Mouse (Mus musculus): Measurements from ENCODE around the gene Ppp2r5a. TPM values are rescaled to one million over a fixed set of nuclear protein-coding genes. Genes with fewer than 3 reads are reported as not detected.
A peak's percentile ranks its signal among the peaks of the same experiment; 100 is the strongest.

Gene Ppp2r5a
- polyA plus RNA-seq, 1 experiment from 2014 or later, result 62.4 TPM

DNA sequence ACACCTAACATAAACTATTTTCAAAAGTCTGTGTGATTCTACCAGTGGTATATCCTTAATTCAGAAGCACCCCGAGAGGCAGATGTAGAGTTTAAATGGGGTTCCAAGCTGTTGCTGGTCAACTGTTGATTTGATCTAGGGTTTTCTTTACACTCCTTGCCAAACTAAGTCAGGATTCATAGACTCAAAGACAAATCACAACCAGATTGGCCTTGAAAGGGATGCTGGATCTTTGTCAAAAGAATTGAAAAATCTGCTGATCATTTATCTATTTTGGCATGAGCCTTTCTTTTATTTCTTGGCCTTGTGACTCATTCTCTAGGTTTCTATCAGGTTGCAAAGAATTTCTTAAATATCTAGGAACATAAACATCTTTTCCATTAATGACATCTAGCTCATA lies 7.9 kb downstream of the Ppp2r5a start:
- WGBS, result 20% methylated on average over 1 of the region's 1 CpGs
- H3K9ac ChIP-seq (ENCODE audit: low read length), result peak overlapping the region; percentile 97
- H3K9me3 ChIP-seq (ENCODE audit: control insufficient read depth, low read length), result no peaks in the 10 kb centered on the region
- peaks cover 3 to 31% of the 10 kb centered on the region in 2 experiments for H3K4me1 ChIP-seq (ENCODE audit: control insufficient read depth in 2 of 2, insufficient read depth in 2 of 2, low read length in 2 of 2)
- no peak for ATAC-seq (ENCODE audit: insufficient number of reproducible peaks, insufficient read depth, low FRiP score, low read depth)
- H3K4me2 ChIP-seq (ENCODE audit: low read length), result peak overlapping the region; percentile 74
- peak overlapping the region; percentile 75 to 93; a peak in 3 of 4 replicates for H3K4me3 ChIP-seq (ENCODE audit: control insufficient read depth in 1 of 2, insufficient read depth in 1 of 2, low read depth in 1 of 2, low read length in 2 of 2)
- H3K27me3 ChIP-seq (ENCODE audit: control insufficient read depth, insufficient read depth, low read length), result no peaks in the 10 kb centered on the region
- no peaks in the 10 kb centered on the region for H3K36me3 ChIP-seq (ENCODE audit: control insufficient read depth, insufficient read depth, low read length)
- H3K27ac ChIP-seq (replicated peaks in 1 of 2; ENCODE audit: control insufficient read depth in 1 of 2, insufficient read depth in 1 of 2, low read depth in 2 of 2, low read length in 2 of 2), result no peak overlapping the region; a peak in 1 of 4 replicates

DNA sequence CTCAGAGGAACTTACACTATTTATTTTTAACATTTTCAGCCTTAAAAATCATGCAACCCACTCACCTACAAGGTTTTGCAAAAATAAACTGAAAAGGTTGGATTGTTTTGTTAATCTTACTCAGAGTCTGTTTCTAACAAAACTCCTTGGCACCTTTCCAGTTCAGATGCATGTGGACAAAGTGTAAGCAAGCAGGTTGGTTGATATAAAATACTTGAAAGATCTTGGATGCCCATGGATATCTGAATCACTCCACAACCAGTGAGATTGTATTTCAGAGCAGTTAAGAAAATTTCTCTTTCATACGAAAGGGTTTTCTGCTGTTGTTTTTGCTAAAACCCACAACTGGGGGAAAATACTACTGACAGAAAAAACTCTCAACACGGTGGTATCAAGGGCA lies 8.9 kb downstream of the Ppp2r5a start:
- Histone ChIP-seq H3K36me3 (ENCODE audit: control insufficient read depth, insufficient read depth, low read length) (no peaks in the 10 kb centered on the region), H3K27me3 (ENCODE audit: control insufficient read depth, insufficient read depth, low read length) (no peaks in the 10 kb centered on the region), H3K27ac (replicated peaks in 1 of 2; ENCODE audit: control insufficient read depth in 1 of 2, insufficient read depth in 1 of 2, low read depth in 2 of 2, low read length in 2 of 2) (no peak overlapping the region), H3K4me1 (ENCODE audit: control insufficient read depth in 2 of 2, insufficient read depth in 2 of 2, low read length in 2 of 2) (peaks cover 2 to 31% of the 10 kb centered on the region in 2 experiments; a peak in 3 of 4 replicates), H3K4me3 (ENCODE audit: control insufficient read depth in 1 of 2, insufficient read depth in 1 of 2, low read depth in 1 of 2, low read length in 2 of 2) (peak overlapping the region in 1 of 2 experiments; percentile 93; a peak in 3 of 4 replicates), H3K9me3 (ENCODE audit: control insufficient read depth, low read length) (no peaks in the 10 kb centered on the region), H3K9ac (ENCODE audit: low read length) (peak overlapping the region; percentile 97), H3K4me2 (ENCODE audit: low read length) (peak overlapping the region; percentile 74)
- WGBS, result 13% methylated on average over 2 of the region's 2 CpGs
- ATAC-seq (ENCODE audit: insufficient number of reproducible peaks, insufficient read depth, low FRiP score, low read depth), result no peak

DNA sequence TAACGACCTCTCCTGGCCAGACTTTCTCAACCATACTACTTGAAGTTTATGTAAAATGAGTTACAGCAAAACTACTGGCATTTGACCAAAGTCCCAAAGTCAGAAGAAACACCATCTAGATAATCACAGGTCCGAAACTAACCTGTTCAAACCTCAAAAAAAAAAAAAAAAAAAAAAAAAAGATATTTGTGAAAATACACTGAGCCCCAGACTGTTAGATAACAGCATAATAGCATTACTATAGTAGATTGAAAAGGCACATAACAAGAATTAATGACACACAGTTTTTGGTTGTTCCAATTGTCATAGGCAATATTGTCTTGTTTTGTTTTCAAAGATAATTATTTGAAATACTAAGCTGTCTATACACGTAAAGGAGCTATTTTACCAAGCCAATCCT lies 9.5 kb downstream of the Ppp2r5a start:
- Histone ChIP-seq H3K4me1 (ENCODE audit: control insufficient read depth in 2 of 2, insufficient read depth in 2 of 2, low read length in 2 of 2) (peaks cover 2 to 31% of the 10 kb centered on the region in 2 experiments; a peak in 3 of 4 replicates), H3K4me2 (ENCODE audit: low read length) (peak overlapping the region; percentile 74), H3K36me3 (ENCODE audit: control insufficient read depth, insufficient read depth, low read length) (no peaks in the 10 kb centered on the region), H3K4me3 (ENCODE audit: control insufficient read depth in 1 of 2, insufficient read depth in 1 of 2, low read depth in 1 of 2, low read length in 2 of 2) (no peak overlapping the region), H3K9me3 (ENCODE audit: control insufficient read depth, low read length) (no peaks in the 10 kb centered on the region), H3K27me3 (ENCODE audit: control insufficient read depth, insufficient read depth, low read length) (no peaks in the 10 kb centered on the region), H3K9ac (ENCODE audit: low read length) (no peak overlapping the region), H3K27ac (replicated peaks in 1 of 2; ENCODE audit: control insufficient read depth in 1 of 2, insufficient read depth in 1 of 2, low read depth in 2 of 2, low read length in 2 of 2) (no peak overlapping the region)
- no peak for ATAC-seq (ENCODE audit: insufficient number of reproducible peaks, insufficient read depth, low FRiP score, low read depth)
- WGBS, result 54% methylated on average over 3 of the region's 3 CpGs

DNA sequence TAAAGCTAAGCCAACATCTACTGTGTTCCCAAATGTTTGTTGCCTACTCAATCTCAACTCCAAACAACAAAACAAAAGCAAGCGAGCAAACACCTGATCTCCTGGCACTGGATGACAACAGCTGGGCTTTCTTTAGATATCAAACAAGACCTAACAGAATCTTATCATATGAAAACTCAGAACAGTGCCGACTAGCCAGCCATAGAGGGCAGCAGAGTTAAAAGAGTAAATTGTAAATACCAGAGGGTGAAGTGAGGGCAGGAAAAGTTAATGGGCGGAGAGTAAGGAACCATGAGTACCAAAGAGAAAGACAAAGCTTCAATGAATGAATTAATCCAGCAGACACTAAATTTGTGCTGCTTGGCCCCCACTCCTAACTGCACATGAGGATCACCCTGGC lies 11.8 kb downstream of the Ppp2r5a start:
- H3K9ac ChIP-seq (ENCODE audit: low read length), result no peak overlapping the region
- H3K36me3 ChIP-seq (ENCODE audit: control insufficient read depth, insufficient read depth, low read length), result no peaks in the 10 kb centered on the region

DNA sequence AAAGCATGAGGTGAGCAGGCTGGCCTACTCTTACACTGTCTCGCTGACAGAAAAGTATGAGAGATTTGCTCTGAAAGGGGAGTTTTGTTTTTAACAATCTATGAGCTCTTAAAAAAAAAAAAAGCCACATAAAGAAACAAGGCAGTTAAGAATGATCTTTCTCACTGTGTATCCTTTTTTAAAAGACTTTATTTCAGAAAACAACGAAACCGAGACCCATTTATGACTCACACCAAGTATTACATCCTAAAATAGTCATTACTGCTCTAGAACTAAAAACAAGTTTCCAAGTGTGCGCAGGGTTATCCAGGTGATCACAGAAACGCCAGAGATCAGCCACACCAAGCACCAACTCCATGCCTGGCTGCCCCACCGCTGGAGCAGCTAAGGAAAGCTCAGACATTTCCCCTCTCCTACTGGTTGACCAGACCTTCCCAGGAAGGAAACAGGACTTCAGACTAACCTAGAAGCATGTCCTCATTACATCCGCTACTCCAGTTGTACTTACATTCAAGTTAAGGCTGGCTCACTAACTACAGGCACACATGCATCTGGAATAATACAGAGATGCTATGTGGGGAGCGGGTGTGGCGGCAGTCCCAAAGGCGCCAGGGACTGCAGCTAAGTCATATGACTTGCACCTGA lies 18.2 kb downstream of the Ppp2r5a start:
- Histone ChIP-seq H3K9me3 (ENCODE audit: control insufficient read depth, low read length) (no peaks in the 10 kb centered on the region), H3K27me3 (ENCODE audit: control insufficient read depth, insufficient read depth, low read length) (no peaks in the 10 kb centered on the region), H3K4me1 (ENCODE audit: control insufficient read depth in 2 of 2, insufficient read depth in 2 of 2, low read length in 2 of 2) (peaks cover 0 to 8% of the 10 kb centered on the region in 2 experiments; a peak in 2 of 4 replicates), H3K27ac (replicated peaks in 1 of 2; ENCODE audit: control insufficient read depth in 1 of 2, insufficient read depth in 1 of 2, low read depth in 2 of 2, low read length in 2 of 2) (no peak overlapping the region), H3K36me3 (ENCODE audit: control insufficient read depth, insufficient read depth, low read length) (no peaks in the 10 kb centered on the region), H3K9ac (ENCODE audit: low read length) (no peak overlapping the region), H3K4me2 (ENCODE audit: low read length) (no peak overlapping the region), H3K4me3 (ENCODE audit: control insufficient read depth in 1 of 2, insufficient read depth in 1 of 2, low read depth in 1 of 2, low read length in 2 of 2) (no peak overlapping the region)
- no peak for ATAC-seq (ENCODE audit: insufficient number of reproducible peaks, insufficient read depth, low FRiP score, low read depth)
- 91% methylated on average over 10 of the region's 10 CpGs for WGBS

More for the DNA sequence above, 11.8 kb downstream of the Ppp2r5a start:
- H3K4me1 ChIP-seq (ENCODE audit: control insufficient read depth in 2 of 2, insufficient read depth in 2 of 2, low read length in 2 of 2), result peaks cover 0 to 28% of the 10 kb centered on the region in 2 experiments; a peak in 3 of 4 replicates
- WGBS, result 10% methylated on average over 3 of the region's 3 CpGs
- H3K27me3 ChIP-seq (ENCODE audit: control insufficient read depth, insufficient read depth, low read length), result no peaks in the 10 kb centered on the region
- H3K4me2 ChIP-seq (ENCODE audit: low read length), result no peak overlapping the region
- no peak overlapping the region for H3K4me3 ChIP-seq (ENCODE audit: control insufficient read depth in 1 of 2, insufficient read depth in 1 of 2, low read depth in 1 of 2, low read length in 2 of 2)
- H3K27ac ChIP-seq (replicated peaks in 1 of 2; ENCODE audit: control insufficient read depth in 1 of 2, insufficient read depth in 1 of 2, low read depth in 2 of 2, low read length in 2 of 2), result no peak overlapping the region
- 0 out of 2 replicates have a peak, but pooled peaks have one; percentile 50 for ATAC-seq (ENCODE audit: insufficient number of reproducible peaks, insufficient read depth, low FRiP score, low read depth)
- H3K9me3 ChIP-seq (ENCODE audit: control insufficient read depth, low read length), result no peaks in the 10 kb centered on the region

DNA sequence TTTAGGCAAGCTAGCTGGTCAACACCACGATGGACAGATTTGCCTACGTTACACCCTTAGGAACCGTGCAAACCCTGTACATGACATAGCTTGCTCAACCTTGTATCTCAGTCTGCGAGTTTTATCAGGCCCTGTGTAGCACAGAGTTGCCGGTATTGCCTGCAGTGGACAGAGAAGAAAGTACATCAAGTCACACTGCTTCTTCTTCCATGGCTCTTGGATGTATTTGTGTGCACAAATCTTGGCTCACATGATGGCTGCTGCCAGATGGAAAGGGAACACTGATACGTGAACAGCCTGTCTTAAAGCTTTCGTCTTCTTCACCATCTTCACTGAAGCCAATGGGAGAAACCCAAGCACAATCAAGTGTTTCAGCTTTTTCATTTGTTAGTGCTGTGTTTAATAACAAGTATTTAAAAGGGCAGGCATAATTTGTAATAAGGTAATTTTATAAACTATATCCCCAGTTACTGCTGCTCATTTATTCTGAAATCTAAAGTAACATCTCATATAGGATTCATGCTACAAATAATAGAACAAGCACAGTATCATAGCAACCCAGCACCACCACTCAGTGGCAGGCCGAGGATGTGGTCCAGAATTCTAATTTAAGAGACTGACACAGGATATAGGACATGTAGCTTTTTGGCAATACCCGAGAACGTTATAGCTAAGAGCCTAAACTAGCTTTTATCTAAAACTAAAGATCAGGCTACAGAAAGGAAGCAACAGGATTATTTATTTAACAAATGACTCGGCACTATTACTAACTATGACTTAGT lies 20.9 kb downstream of the Ppp2r5a start:
- Histone ChIP-seq H3K27ac (replicated peaks in 1 of 2; ENCODE audit: control insufficient read depth in 1 of 2, insufficient read depth in 1 of 2, low read depth in 2 of 2, low read length in 2 of 2) (no peak overlapping the region), H3K4me2 (ENCODE audit: low read length) (no peak overlapping the region), H3K4me3 (ENCODE audit: control insufficient read depth in 1 of 2, insufficient read depth in 1 of 2, low read depth in 1 of 2, low read length in 2 of 2) (no peak overlapping the region), H3K4me1 (ENCODE audit: control insufficient read depth in 2 of 2, insufficient read depth in 2 of 2, low read length in 2 of 2) (peaks cover 0 to 8% of the 10 kb centered on the region in 2 experiments; a peak in 2 of 4 replicates), H3K27me3 (ENCODE audit: control insufficient read depth, insufficient read depth, low read length) (no peaks in the 10 kb centered on the region), H3K36me3 (ENCODE audit: control insufficient read depth, insufficient read depth, low read length) (no peaks in the 10 kb centered on the region), H3K9ac (ENCODE audit: low read length) (no peak overlapping the region), H3K9me3 (ENCODE audit: control insufficient read depth, low read length) (no peaks in the 10 kb centered on the region)
- 62% methylated on average over 11 of the region's 11 CpGs for WGBS
- ATAC-seq (ENCODE audit: insufficient number of reproducible peaks, insufficient read depth, low FRiP score, low read depth), result no peak

DNA sequence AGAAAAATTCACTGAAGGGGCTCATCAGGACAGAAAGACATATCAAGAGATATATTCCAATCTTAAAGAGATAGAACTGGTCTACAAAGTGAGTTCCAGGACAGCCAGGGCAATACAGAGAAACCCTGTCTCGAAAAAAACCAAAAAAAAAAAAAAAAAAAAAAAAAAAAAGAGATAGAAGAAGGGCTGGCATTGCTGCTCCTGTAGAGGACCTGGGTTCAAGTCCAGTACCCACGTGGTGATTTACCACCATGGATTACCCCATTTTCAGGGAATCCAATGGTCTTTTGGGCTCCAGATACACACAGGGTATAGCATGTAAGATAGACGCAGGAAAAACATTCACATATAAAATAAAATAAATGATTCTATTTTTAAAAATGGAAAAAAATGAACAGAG lies 22.2 kb downstream of the Ppp2r5a start:
- no peaks in the 10 kb centered on the region for H3K9me3 ChIP-seq (ENCODE audit: control insufficient read depth, low read length)
- no peak overlapping the region for H3K4me3 ChIP-seq (ENCODE audit: control insufficient read depth in 1 of 2, insufficient read depth in 1 of 2, low read depth in 1 of 2, low read length in 2 of 2)
- WGBS, result 86% methylated on average over 3 of the region's 3 CpGs
- no peak for ATAC-seq (ENCODE audit: insufficient number of reproducible peaks, insufficient read depth, low FRiP score, low read depth)
- H3K36me3 ChIP-seq (ENCODE audit: control insufficient read depth, insufficient read depth, low read length), result no peaks in the 10 kb centered on the region
- H3K4me2 ChIP-seq (ENCODE audit: low read length), result no peak overlapping the region
- no peaks in the 10 kb centered on the region for H3K27me3 ChIP-seq (ENCODE audit: control insufficient read depth, insufficient read depth, low read length)
- no peak overlapping the region for H3K27ac ChIP-seq (replicated peaks in 1 of 2; ENCODE audit: control insufficient read depth in 1 of 2, insufficient read depth in 1 of 2, low read depth in 2 of 2, low read length in 2 of 2)
- H3K9ac ChIP-seq (ENCODE audit: low read length), result no peak overlapping the region
- H3K4me1 ChIP-seq (ENCODE audit: control insufficient read depth in 2 of 2, insufficient read depth in 2 of 2, low read length in 2 of 2), result peaks cover 0 to 12% of the 10 kb centered on the region in 2 experiments; a peak in 2 of 4 replicates

All from heart, embryonic 14.5 days (tissue).